Mouse (Mus musculus) frontal cortex, postnatal 36 days (tissue): ENCODE data around the gene Zfp629.
"Not testable (repeated sequence)": the region's sequence is repeated elsewhere in the genome, so short reads cannot be mapped to it uniquely, and the experiment has no call there.

Experiments
- DNase-seq, 2 experiments: peaks; one replicate each; pipeline ENCODE4 v3.0.0; 2022; ENCODE audit warnings: low spot score in 2 of 2

Zfp629 gene

DNA sequence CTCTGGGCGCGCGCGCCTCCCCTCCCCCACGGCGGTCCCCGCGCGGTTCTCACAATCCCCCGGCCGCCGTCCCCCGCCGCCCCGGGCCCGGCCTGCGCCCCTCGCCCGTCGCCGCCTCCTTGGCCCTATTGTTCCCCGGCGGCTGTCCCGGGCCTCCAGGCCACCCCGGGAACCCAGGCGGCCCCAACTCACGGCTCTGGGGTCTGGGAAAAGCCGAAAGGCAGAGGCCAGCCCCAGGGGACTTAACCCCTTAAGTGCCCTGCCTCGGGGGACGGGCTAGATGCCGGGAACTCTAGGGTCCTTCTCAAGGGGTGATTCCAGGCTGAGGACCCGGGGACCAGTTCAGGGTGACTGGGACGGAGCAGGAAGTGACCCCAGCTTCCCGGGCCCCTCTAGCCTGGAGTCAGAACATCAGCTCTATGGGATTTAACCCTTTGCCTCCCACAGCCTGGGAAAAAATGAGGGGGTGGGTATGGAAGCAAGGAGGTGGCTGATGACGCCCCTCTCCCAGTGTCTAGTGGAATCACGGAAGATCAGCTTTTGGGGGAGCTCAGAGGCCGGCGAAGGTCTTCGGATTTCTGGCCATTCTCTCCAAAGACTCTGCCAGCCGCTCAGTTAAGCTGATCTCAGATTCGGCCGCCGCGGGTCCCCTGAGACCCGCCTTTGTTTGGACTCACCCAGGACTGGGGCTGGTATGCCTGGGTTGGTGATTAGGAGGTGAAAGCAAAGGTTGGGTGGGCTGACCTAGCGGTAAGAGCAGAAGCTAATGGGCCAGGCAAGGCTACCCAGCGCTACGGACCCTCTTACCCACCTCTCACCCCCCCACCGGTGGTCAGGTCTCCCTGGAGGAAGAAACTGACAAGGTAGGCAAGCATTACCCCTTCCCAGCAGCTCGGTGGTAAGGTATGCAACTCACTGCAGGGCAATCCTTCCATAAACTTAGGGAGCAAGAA, at the start of gene Zfp629:
TSS of gene Zfp629 (minus strand) at position 907 of the 953 bp plus-strand sequence.
- peak; percentile 75 to 77 for DNase-seq

DNA sequence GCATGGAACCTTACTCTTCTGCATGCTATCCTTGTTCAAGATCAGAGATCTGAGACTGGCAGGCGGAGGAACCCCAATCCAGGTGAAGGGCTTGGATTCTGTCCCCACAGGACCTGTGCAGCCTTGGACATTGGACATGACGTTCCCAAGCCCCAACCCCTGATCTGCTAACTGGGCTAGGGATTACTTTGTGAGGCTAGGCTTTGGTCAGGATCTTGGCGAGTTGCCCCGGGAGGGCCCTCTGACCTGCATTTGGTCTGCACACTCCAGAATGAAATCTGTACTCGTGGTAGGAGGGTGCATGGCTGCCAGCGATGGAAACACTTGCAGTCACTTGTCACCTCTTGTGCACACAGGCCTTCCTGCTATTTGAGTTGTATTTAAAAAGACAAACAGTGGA, 47.3 kb upstream of the Zfp629 start:
- no peak for DNase-seq

DNA sequence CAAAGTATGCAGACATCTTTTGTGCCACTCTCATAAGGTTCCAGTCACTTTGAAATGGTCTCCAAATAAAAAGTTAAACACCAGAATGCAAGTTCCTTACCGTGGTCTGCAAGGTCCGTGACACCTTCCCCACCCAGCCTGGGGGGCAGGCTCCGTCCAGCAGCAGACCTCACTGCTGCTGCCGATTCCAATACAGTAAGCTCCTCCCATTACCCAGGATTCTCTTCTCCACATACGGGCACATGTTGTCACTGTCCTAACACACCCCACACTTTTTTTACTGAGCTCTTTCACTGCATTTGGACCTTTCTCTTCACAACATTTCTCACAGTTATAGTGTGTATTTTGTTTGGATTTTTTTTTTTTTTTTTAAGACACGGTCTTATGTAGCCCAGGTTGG, 46.2 kb upstream of the Zfp629 start:
- DNase-seq = no peak

DNA sequence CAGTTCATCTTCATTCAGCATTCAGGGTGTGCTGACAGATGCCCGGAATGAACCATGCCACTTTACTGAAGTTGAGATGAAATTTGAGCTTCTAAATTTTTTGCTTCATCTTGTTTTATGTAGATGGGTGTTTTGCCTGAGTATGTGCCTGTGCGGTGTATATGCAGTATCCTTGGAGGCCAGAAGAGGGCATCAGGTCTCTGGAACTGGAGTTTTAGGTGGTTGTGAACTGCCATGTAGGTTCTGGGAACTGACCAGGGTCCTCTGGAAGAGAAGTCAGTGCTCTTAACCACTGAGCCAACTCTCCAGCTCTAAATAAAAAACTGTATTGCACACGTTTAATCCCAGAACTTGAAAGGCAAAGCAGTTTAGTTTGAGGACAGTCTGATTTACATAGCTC, 45.3 kb upstream of the Zfp629 start:
- no peak for DNase-seq

DNA sequence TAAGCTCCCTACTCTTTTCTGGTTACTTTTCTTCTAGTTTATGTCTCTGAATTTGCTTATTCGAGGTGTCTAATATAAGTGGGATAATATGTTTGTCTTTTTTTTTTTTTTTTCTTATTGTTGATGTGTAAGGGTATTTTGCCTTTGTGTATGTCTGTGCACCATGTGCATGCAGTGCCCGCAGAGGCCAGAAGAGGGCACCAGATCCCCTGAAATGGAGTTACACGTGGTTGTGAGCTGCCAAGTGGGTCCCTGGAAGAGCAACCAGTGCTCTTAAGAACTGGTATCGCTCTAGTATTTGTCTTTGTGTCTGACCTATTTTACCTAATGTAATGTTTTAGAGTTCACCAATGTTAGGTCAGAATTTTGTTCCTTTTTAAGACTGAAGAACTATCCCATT, 41.3 kb upstream of the Zfp629 start:
- peak; percentile 17 to 29 for DNase-seq

DNA sequence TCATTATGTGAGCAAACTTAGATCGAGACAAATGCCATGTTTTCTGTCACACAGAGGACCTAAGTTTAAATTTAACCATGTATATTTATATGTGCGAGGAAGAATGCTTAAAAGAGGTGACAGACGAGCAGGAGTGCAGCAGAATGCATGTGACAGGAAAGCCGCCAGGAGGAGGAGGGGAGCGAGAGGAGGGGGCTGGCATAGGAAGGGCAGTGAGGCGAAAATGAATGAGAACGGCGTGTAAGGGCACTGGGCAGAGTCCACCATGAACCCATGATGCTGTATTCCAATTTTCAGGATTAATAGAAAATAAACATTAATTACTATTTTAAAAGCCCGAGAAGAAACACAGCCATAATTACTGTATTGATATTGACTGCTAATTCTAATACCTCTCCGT, 38.7 kb upstream of the Zfp629 start:
- no peak for DNase-seq

DNA sequence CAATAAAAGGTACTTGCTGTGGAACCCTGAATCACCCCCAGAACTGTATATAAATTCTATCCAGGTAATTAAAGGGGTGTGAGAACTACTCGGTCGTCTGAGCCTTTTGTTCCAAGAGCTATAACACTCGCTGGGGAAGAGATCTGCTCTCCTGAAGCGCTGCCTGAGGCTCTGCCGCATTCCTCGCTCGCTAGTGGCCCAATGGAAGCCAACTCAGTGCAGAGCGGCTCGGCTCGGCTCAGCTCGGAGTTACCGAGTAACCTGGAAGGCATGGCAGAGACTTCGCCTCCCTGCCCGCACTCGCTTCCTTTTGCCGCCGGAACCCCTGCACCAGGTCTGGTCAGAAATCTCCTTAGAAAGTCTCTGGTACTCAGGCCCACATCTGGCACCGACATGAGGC, 36.5 kb upstream of the Zfp629 start:
- DNase-seq = no peak

DNA sequence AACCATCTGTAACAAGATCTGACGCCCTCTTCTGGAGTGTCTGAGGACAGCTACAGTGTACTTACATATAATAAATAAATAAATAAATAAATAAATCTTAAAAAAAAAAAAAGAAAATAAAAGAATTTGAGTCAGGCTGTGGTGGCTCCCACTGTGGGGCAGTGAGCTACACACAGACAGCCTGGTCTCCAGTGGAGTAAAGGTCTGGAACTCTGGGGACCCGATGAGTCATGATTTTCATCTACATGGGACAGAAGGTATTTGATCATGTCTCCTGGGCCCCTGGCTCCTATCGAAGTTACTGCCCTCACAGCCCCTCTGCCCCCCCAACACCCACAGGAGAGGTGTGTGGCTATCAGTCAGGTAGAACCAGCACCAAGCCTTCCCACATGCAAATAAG, 36.0 kb upstream of the Zfp629 start:
- no peak for DNase-seq

DNA sequence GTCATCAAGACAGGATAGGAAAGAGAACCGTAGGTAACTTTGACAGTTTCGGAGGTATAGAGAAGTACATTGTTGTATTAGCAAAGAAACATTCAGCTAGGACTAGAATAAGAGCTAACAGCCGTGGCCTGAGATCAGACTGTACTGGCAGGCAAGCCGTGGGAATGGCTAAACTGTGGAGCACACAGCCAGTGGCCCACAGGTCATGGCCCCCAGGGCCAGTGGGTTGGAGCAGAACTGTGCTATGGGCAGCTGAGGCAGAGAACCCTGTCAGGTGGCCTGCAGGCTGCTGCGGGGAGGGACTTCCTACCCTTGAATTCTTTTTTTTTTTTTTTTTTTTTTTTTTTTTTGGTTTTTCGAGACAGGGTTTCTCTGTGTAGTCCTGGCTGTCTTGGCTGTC, 33.6 kb upstream of the Zfp629 start:
- DNase-seq = no peak

DNA sequence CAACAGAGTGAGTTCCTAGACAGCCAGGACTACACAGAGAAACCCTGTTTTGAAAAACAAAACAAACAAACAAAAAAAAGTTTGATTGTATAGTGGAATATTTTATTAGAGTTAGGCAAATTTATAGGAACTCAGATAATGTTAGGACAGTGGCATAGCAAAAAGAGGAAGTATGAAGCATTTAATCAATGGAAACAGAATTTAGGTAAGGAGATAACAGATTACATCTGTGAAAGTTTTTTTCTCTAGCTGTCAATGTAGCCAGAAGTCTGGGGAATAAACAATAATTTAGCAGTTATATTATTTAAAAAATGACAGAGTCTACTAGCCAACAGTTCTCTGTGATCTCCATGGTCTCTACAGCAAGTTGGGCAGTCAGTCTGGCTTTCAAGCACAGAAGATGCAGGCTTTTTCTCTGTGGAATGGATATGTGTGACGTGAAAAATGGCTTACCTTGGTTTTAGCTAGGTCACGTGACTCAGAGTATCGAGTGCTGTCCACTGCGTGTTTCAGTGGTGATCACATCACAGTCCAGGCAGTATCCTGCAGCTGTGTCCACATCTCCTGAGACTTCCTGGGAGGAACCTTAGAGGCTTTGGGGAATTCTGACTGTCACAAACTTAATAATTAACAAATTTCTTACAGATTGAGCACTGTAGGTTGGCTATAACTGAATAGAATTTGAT, 33.1 kb upstream of the Zfp629 start:
- no peak for DNase-seq

DNA sequence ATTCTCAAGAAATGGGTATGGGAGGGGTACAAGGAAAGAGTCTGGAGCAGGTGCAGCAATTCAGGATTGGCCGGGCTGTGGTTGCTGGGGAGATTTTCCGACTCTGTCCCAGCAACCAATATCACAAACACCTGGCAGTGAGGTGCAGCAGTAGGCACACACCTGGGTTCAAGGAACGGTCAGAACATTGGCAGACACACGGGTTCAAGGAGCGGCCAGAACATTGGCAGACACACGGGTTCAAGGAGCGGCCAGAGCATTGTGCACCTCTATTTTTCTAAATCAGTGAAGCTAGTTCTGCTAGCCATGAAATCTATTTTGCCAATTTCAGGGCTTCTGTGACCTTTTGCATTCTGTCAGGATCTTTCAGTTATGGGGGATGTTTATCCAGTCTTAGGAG, 32.0 kb upstream of the Zfp629 start:
- DNase-seq = not testable (repeated sequence)

DNA sequence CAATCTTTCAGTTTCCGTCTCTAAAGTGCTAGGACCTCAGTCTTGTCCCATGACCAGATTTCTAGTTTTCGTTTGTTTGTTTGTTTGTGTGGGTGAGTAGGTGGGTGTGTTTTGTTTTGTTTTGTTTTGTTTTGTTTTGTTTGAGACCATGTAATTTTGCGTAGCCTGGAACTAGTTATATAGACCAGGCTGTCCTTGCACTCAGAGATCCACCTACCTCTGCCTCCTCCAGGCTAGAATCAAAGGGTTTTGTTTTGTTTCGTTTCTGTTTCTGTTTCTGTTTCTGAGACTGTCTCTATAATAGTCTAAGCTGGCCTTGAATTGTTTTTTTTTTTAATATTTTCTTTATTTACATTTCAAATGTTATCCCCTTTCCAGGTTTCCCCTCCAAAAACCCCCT, 30.8 kb upstream of the Zfp629 start:
- no peak for DNase-seq

DNA sequence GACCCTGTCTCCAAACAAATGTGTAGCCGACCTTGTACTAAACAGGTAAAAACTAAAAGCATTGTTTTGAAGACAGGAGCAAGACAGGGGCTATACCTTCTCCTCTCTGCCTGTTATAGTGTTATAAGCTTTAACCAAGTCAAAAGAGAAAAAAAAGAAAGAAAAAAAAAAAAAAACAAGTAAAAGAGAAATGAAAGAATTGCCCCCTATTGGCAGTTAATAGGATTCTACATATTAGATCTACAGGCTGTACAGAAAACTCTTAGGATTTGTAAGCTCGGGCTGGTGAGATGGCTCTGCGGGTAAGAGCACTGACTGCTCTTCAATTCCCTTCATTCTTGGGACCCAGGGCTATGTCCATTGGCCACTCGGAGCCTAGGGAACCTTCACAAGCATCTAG, 26.7 kb upstream of the Zfp629 start:
- DNase-seq = no peak

DNA sequence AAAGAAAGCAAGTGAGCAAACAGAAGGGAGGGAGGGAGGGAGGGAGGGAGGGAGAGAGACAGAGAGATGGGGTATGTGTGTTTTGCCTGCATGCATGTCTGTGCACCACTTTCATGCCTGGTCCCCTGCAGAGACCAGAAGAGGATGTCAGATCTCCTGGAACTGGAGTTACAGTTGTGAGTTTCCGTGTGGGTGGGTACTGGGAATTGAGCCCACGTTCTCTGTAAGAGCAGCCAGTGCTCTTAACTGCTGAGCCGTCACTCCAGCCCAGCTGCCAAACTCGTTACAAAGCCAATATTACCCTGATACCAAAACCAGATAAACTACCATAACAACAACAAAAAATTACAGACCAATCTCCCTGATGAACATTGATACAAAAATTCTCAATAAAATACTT, 25.7 kb upstream of the Zfp629 start:
- DNase-seq = peak in 1 of 2 experiments; percentile 27

DNA sequence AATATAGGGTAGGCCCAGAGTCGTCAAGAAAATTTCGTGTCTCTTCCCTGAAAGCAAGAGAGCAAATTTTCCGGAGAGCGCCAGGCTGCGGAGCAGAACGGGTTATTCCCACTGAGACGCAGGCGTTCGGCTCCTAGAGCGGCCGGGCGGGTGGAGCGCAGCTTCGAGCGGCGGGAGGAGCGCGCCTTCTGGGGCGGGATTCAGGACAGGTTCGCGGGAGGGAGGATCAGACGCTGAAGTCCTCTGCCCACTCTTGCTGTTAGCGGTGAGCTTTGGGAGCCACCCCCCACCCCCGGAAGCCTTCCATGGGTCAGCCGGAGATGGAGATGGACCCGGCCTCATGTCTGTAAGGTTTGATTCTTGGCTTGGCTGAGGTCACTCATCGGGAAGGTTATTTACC, 21.4 kb upstream of the Zfp629 start:
- DNase-seq = peak; percentile 74 to 80

DNA sequence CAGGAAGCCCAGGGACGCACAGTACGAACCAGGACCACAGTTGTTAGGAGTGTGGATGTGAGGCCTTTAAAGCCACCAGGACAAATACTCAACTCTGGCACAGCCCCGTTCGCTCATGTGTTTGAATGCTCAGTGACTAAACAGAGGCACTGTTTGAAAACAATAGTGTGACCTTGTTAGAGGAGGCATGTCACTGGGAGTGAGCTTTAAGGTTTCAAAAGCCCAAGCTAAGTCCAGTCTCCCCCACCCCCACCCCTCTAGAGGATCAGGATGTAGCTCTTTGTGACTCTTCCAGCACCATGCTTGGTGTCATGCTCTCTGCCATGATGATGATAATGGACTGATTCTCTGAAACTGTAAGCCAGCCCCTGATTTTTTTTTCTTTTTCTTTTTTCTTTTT, 15.8 kb upstream of the Zfp629 start:
- DNase-seq = no peak

DNA sequence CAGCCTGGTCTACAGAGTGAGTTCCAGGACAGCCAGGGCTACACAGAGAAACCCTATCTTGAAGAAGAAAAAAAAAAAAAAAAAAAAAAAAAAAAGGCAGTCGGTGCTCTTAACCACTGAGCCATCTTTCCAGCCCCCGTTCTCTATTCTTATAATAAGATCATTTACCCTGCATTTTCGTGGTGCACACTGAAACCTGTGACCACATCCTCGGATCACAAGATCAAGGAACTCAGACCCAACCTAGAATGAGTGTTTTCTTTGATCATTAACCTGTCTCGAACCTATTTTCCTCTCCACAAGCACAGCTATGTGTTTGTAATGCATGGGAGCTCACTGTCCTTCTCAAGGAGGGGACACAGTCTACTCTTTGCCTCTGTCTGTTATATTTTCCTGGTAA, 13.0 kb upstream of the Zfp629 start:
- DNase-seq = no peak

DNA sequence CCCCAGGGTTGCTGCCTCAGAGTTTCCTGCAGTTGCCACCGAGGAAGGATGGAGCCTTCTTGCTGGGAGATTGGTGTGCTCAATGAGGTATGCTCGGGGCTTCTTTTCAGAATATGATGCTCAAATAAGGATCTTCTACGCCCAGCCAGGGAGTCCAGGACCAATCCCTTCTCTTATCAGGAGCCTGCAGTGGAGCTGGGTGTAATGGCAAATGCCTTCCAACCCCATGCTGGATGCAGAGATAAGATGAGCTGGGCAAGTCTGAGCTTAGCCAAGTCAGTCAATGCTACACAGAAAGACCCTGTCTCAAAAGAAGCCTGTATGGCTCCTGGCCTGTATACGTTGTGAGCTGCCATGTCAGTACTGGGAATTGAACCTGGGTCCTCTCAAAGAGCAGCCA, 10.9 kb upstream of the Zfp629 start:
- no peak for DNase-seq

DNA sequence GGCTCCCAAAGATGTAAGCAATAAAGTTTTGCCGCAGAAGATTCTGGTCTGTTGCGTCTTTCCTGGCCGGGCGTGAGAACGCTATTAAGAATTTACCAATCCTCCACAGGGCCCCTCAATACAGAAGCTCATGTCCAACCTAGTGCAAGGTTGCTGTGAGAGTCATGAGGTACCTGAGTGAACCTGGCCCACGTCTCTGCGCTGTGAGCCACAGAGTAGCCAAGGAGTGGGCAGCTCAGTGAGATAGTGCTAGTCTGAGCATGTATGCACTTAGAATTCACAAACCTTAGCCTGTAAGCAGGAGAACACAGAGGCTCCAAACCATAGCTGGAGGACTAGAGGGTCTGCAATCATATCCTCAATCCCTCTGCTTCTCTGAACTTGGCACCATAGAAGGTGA, 10.4 kb upstream of the Zfp629 start:
- no peak for DNase-seq

DNA sequence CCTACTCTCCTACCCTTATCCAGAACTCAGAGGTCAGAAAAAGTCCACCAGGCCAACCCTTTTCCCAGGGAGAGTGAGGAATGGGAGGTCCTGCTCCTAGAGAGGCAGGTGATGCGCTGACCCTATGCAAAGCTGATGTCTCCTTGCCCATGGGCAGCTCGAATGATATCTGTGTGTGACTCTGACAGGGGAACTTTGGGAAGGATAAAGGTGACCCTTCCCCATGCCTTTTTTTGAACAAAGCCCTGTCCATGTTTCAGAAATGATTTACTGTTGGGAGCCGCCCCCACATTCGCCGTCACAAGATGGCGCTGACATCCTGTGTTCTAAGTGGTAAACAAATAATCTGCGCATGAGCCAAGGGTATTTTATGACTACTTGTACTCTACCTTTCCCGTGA, 2.8 kb upstream of the Zfp629 start:
- DNase-seq = not testable (repeated sequence)

DNA sequence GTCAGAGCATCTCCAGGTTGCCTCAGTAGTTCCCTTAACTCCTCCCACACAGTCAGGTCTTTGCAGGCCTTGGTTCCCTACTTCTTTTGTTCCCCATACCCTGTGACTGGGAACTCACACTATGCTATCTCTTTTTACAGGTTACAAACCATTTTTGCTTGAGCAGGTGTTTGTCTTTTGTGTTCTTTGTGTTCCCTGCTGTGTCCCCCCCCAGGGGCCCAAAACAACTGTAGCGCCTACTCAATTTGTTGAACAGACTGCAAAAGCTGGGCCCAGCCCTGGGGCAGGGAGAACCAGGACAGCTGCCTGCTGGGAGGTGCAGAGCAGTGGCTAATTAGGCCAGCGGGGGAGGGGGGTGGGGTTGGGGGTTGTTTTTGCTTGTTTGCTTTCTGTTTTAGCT, 2.4 kb upstream of the Zfp629 start:
- DNase-seq = no peak

DNA sequence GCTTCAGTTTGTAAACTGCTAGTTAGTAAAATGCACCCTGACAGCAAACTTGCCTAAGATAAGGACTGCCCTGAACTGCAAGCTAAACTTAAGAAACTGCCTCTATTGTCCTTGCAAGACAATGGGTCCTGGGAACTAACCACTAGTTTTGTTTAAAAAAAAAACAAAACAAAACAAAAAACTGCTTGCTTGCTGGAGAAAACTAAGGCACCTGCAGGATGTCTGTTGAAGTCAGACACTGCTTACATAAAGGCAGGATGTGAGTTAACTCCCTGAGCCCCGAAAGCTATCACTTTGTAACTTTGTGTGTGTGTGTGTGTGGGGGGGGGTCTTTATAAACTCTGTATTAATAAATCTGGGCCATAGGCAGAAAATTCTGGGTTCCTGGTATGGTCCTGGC, 1.3 kb upstream of the Zfp629 start:
- no peak for DNase-seq

DNA sequence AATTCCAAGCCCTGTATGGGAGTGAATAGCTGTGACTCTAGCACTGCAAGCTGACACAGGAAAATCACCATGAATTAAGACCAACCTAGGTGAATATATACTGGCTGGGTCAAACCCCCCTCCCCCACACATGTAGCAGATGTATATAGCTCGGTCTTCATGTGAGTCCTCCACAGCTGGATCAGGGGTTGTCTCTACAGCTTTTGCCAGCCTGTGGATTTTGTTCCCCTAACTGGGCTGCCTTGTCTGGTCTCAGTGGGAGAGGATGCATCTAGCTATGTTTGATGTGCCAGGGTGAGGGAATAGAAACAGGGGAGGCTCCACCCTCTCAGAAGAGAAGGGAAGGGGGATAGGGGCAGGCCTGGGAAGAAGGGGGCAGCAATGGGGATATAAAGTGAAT, 739 bp upstream of the Zfp629 start:
- no peak for DNase-seq
